ENCODE assay signal across 16 mouse cellular contexts in the genomic region with DNA sequence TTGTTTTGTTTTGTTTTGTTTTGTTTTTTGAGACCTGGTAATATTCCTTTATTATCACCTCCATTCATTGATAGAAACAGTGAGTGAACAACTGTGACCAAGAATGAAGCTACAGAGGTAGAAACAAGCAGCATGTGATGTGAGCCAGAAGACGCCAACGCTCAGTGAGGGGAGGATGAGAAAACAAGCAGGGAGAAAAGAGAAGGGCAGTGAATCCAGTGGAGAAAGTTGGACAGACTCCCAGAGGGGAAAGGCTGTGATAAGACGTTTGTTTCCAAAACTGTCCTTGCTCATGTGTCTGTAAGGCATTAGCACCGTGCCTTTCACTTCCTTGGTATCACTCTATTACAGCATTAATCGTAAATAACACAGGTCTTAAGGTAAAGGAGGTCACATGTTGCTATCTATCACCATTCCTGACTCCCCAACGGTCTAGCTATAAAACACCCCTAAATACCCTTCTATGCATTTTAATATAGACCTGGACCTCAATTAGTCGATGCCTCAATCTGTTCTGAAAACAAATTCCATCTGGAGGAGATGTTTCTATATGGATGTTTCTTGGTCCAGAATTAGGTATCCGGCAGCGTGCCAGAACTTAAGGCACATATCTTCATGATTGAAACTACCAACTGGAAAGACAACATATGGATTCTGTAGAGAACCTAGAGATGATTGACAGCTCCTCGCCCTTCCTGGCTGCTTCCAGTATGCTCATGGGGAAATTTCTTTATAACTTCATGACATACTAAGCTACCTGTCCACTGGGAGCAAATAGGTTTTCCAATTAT.
DNase-seq lines count a peak whose midpoint lies in the region; ATAC-seq and TF ChIP-seq lines count a peak whose summit lies in the region.
"Had no signal": no experiment of that assay in that cellular context is flagged by ENCODE, and none has a peak within 500 bp of the region (broad histone marks: within the 10 kb centered on the region; RNA-seq: fewer than 3 reads in every experiment).

No protein-coding gene starts in this region.

- H3K4me2 ChIP-seq in heart, embryonic 14.5 days (ENCODE audit: low read length): 0 out of 2 replicates have a peak overlapping the region, but pooled peaks have one; percentile 1
- no peak overlapping the region for H3K4me2 ChIP-seq in lung, embryonic 15.5 days
- peak overlapping the region; percentile 1; the same call in 1 of the 2 replicates for H3K4me2 ChIP-seq in heart, embryonic 16.5 days (ENCODE audit: low read depth, low read length)
- H3K4me2 ChIP-seq in forebrain, postnatal 0 days (ENCODE audit: low read depth): no peak overlapping the region
- H3K4me2 ChIP-seq: embryonic facial prominence, embryonic 15.5 days; hindbrain, embryonic 13.5 days; kidney, embryonic 15.5 days; midbrain, embryonic 12.5 days; neural tube, embryonic 13.5 days had no signal

- no peak overlapping the region for H3K4me3 ChIP-seq in heart, embryonic 14.5 days (ENCODE audit: control insufficient read depth in 1 of 2, insufficient read depth in 1 of 2, low read depth in 1 of 2, low read length in 2 of 2)
- H3K4me3 ChIP-seq in heart, embryonic 10.5 days: no peak overlapping the region
- H3K4me3 ChIP-seq in lung, embryonic 15.5 days: no peak overlapping the region
- H3K4me3 ChIP-seq in heart, embryonic 16.5 days (ENCODE audit: low read length): no peak overlapping the region
- H3K4me3 ChIP-seq in forebrain, postnatal 0 days (ENCODE audit: low read depth, low read length): no peak overlapping the region
- H3K4me3 ChIP-seq: embryonic facial prominence, embryonic 15.5 days; forebrain, embryonic 10.5 days; hindbrain, embryonic 13.5 days; kidney, embryonic 15.5 days; midbrain, embryonic 12.5 days; neural tube, embryonic 13.5 days had no signal

- ATAC-seq in heart, embryonic 14.5 days (ENCODE audit: insufficient number of reproducible peaks, insufficient read depth, low FRiP score, low read depth): no peak; the same call in 1 of the 2 replicates
- ATAC-seq in lung, embryonic 15.5 days (ENCODE audit: borderline replicate concordance, extremely low read depth, low FRiP score, low TSS enrichment): 0 out of 2 replicates have a peak, but pooled peaks have one; percentile 16
- no peak; the same call in 1 of the 2 replicates for ATAC-seq in heart, embryonic 16.5 days (replicated peaks; ENCODE audit: extremely low read depth, insufficient read depth, low FRiP score)
- ATAC-seq in forebrain, postnatal 0 days: no peak

- peaks cover 3 to 9% of the 10 kb centered on the region in 2 experiments for H3K4me1 ChIP-seq in heart, embryonic 14.5 days (ENCODE audit: control insufficient read depth in 2 of 2, insufficient read depth in 2 of 2, low read length in 2 of 2)
- peaks cover 3% of the 10 kb centered on the region for H3K4me1 ChIP-seq in heart, embryonic 10.5 days
- H3K4me1 ChIP-seq in lung, embryonic 15.5 days: peaks cover 35% of the 10 kb centered on the region; the same call in 1 of the 2 replicates
- peaks cover 14% of the 10 kb centered on the region for H3K4me1 ChIP-seq in heart, embryonic 16.5 days (ENCODE audit: control insufficient read depth, insufficient read depth, low read length)
- H3K4me1 ChIP-seq in forebrain, postnatal 0 days (ENCODE audit: insufficient read depth): no peaks in the 10 kb centered on the region
- H3K4me1 ChIP-seq: embryonic facial prominence, embryonic 15.5 days; forebrain, embryonic 10.5 days; midbrain, embryonic 12.5 days had no signal

- no peaks in the 10 kb centered on the region for H3K27me3 ChIP-seq in heart, embryonic 14.5 days (ENCODE audit: control insufficient read depth, insufficient read depth, low read length)
- H3K27me3 ChIP-seq in heart, embryonic 10.5 days (ENCODE audit: insufficient read depth, poor library complexity, severe bottlenecking): no peaks in the 10 kb centered on the region
- no peaks in the 10 kb centered on the region for H3K27me3 ChIP-seq in lung, embryonic 15.5 days
- H3K27me3 ChIP-seq in heart, embryonic 16.5 days (ENCODE audit: control insufficient read depth, insufficient read depth, low read length): no peaks in the 10 kb centered on the region
- H3K27me3 ChIP-seq in forebrain, postnatal 0 days (ENCODE audit: insufficient read depth, low read length): no peaks in the 10 kb centered on the region
- H3K27me3 ChIP-seq: embryonic facial prominence, embryonic 15.5 days; hindbrain, embryonic 13.5 days; kidney, embryonic 15.5 days; midbrain, embryonic 12.5 days; neural tube, embryonic 13.5 days had no signal

- TF ChIP-seq CTCF in forebrain, postnatal 0 days (IDR thresholded peaks at IDR 0.05; ENCODE audit: low read depth): no peak

- DNase-seq in heart, embryonic 10.5 days (ENCODE audit: low spot score): no peak
- no peak for DNase-seq in lung, postnatal 25 days (ENCODE audit: low spot score)
- DNase-seq in right cerebral cortex, postnatal 10 days (ENCODE audit: low spot score in 2 of 2): peak; percentile 68 to 71
- no peak for DNase-seq in forebrain, postnatal 0 days
- DNase-seq: cerebellum, adult 9-11 months; layer of hippocampus, postnatal 36 days had no signal

- H3K9me3 ChIP-seq in heart, embryonic 14.5 days (ENCODE audit: control insufficient read depth, low read length): no peaks in the 10 kb centered on the region
- H3K9me3 ChIP-seq in heart, embryonic 10.5 days: no peaks in the 10 kb centered on the region
- H3K9me3 ChIP-seq in lung, embryonic 15.5 days: no peaks in the 10 kb centered on the region
- no peaks in the 10 kb centered on the region for H3K9me3 ChIP-seq in heart, embryonic 16.5 days (replicated peaks; ENCODE audit: control insufficient read depth, low read length)
- H3K9me3 ChIP-seq in forebrain, postnatal 0 days (ENCODE audit: low read length): no peaks in the 10 kb centered on the region
- H3K9me3 ChIP-seq: embryonic facial prominence, embryonic 15.5 days; forebrain, embryonic 10.5 days; hindbrain, embryonic 13.5 days; kidney, embryonic 15.5 days; midbrain, embryonic 12.5 days; neural tube, embryonic 13.5 days had no signal

- H3K27ac ChIP-seq in heart, embryonic 14.5 days (replicated peaks in 1 of 2; ENCODE audit: control insufficient read depth in 1 of 2, insufficient read depth in 1 of 2, low read depth in 2 of 2, low read length in 2 of 2): peak overlapping the region; percentile 22 to 24; a peak in 1 of 4 replicates
- no peak overlapping the region for H3K27ac ChIP-seq in heart, embryonic 10.5 days
- no peak overlapping the region for H3K27ac ChIP-seq in lung, embryonic 15.5 days
- peak overlapping the region; percentile 37; the same call in 1 of the 2 replicates for H3K27ac ChIP-seq in heart, embryonic 16.5 days (ENCODE audit: low read length)
- no peak overlapping the region for H3K27ac ChIP-seq in forebrain, postnatal 0 days (ENCODE audit: low read depth, low read length)
- H3K27ac ChIP-seq: embryonic facial prominence, embryonic 15.5 days; forebrain, embryonic 10.5 days; hindbrain, embryonic 13.5 days; kidney, embryonic 15.5 days; liver, embryonic 14.5 days; midbrain, embryonic 12.5 days; neural tube, embryonic 13.5 days had no signal

- H3K9ac ChIP-seq in heart, embryonic 14.5 days (ENCODE audit: low read length): no peak overlapping the region
- no peak overlapping the region for H3K9ac ChIP-seq in lung, embryonic 15.5 days
- no peak overlapping the region for H3K9ac ChIP-seq in heart, embryonic 16.5 days (ENCODE audit: low read length)
- H3K9ac ChIP-seq in forebrain, postnatal 0 days: no peak overlapping the region
- H3K9ac ChIP-seq: embryonic facial prominence, embryonic 15.5 days; hindbrain, embryonic 13.5 days; kidney, embryonic 15.5 days; liver, embryonic 14.5 days; midbrain, embryonic 12.5 days; neural tube, embryonic 13.5 days had no signal

- no peaks in the 10 kb centered on the region for H3K36me3 ChIP-seq in heart, embryonic 14.5 days (ENCODE audit: control insufficient read depth, insufficient read depth, low read length)
- H3K36me3 ChIP-seq in heart, embryonic 10.5 days: no peaks in the 10 kb centered on the region
- H3K36me3 ChIP-seq in lung, embryonic 15.5 days: no peaks in the 10 kb centered on the region
- no peaks in the 10 kb centered on the region for H3K36me3 ChIP-seq in heart, embryonic 16.5 days (ENCODE audit: control insufficient read depth, insufficient read depth)
- no peaks in the 10 kb centered on the region for H3K36me3 ChIP-seq in forebrain, postnatal 0 days (ENCODE audit: insufficient read depth)
- H3K36me3 ChIP-seq: embryonic facial prominence, embryonic 15.5 days; forebrain, embryonic 10.5 days; hindbrain, embryonic 13.5 days; kidney, embryonic 15.5 days; midbrain, embryonic 12.5 days; neural tube, embryonic 13.5 days had no signal

- 38% methylated on average over 10 of the region's 10 CpGs for WGBS in heart, embryonic 14.5 days
- 65% methylated on average over 10 of the region's 10 CpGs for WGBS in heart, embryonic 10.5 days
- 56% methylated on average over 10 of the region's 10 CpGs for WGBS in lung, embryonic 15.5 days
- WGBS in heart, embryonic 16.5 days: 41% methylated on average over 10 of the region's 10 CpGs
- 69% methylated on average over 10 of the region's 10 CpGs for WGBS in forebrain, postnatal 0 days

Comparison
In these comparisons a context has a peak if more than half of its experiments do, and no peak if none do; other contexts are left out.
1. H3K27ac ChIP-seq: peak in heart, embryonic 14.5 days (2 of 2) and heart, embryonic 16.5 days (single experiment); none in heart, embryonic 10.5 days (single experiment), lung, embryonic 15.5 days (single experiment) and forebrain, postnatal 0 days (single experiment).
2. H3K4me2 ChIP-seq: peak in heart, embryonic 14.5 days (single experiment) and heart, embryonic 16.5 days (single experiment); none in lung, embryonic 15.5 days (single experiment) and forebrain, postnatal 0 days (single experiment).
3. DNase-seq: peak in right cerebral cortex, postnatal 10 days (2 of 2); none in heart, embryonic 10.5 days (single experiment), lung, postnatal 25 days (single experiment) and forebrain, postnatal 0 days (single experiment).